Mouse (Mus musculus): ENCODE measurements around the gene Arap2. TPM values are rescaled to one million over a fixed set of nuclear protein-coding genes. Genes with fewer than 3 reads are reported as not detected.
"Not testable (repeated sequence)": the region's sequence is repeated elsewhere in the genome, so short reads cannot be mapped to it uniquely, and the experiment has no call there.

Gene Arap2
- total RNA-seq, 1 experiment from 2014 or later = 69.9 TPM

GRCm38 (mm10) chr5:62751692-62752091 is 14.3 kb downstream of the Arap2 start:
- no peak for ATAC-seq (ENCODE audit: extremely low read depth, insufficient number of reproducible peaks, low FRiP score, poor library complexity, severe bottlenecking)

- no peak for ATAC-seq (ENCODE audit: extremely low read depth, insufficient number of reproducible peaks, low FRiP score, poor library complexity, severe bottlenecking)
Observed at GRCm38 (mm10) chr5:62748168-62748567, 17.8 kb downstream of the Arap2 start.

DNA sequence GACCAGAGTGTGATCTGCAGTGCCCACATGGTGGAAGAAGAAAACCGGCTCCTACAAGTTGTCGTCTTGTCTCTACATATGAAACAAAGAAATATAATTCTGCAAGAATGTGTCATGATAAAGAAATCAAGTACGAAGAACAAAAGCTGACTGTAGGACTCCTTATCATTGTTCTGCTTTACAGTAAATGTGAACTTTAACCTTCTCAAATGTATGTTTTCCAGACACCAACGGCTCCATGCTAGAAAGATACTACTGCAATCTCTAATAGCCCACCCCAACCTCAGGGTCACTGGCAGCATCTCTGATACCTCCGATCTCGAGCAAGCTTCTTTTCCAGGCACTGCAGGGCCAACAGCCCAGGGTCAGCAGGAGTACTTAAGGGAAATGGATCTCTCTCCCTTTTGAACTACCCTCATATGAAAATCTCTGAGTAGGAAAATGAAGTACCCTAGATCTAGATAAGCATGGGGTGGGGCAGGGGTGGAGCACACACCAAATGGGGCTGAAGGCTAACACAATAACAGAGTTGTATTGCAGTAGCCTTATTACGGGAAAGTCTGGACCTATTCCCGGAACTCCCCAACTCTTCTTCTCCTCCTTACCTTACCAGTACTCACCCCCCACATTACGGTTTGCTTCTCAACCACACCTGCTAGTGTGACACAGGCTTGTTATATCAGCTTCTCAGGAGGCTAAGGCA is 22.6 kb downstream of the Arap2 start:
- ATAC-seq (ENCODE audit: extremely low read depth, insufficient number of reproducible peaks, low FRiP score, poor library complexity, severe bottlenecking) = no peak

GRCm38 (mm10) chr5:62739451-62740415 is 26.2 kb downstream of the Arap2 start:
- no peak for ATAC-seq (ENCODE audit: extremely low read depth, insufficient number of reproducible peaks, low FRiP score, poor library complexity, severe bottlenecking)

DNA sequence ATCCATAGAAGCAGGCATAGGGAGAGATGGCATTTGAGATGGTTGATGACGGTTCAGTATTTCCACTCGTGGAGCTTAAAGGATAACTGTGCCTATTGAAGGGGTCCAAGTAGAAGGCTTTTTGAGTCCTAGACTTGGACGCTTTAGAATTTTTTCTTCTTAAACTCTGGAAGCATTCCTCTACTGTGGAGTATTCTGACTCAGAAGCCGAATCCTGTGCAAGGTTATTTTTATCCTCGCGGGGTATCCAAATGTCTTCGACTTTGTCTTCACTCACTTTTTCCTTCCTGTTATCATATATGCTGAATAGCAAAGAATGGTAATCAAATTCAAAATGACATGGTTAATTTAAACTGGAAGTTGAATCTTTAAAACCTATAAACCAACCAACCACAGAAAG is 35.4 kb downstream of the Arap2 start:
- not testable (repeated sequence) for ATAC-seq (ENCODE audit: extremely low read depth, insufficient number of reproducible peaks, low FRiP score, poor library complexity, severe bottlenecking)

- no peak for ATAC-seq (ENCODE audit: extremely low read depth, insufficient number of reproducible peaks, low FRiP score, poor library complexity, severe bottlenecking)
Observed at GRCm38 (mm10) chr5:62725551-62725950, 40.4 kb downstream of the Arap2 start.

- no peak for ATAC-seq (ENCODE audit: extremely low read depth, insufficient number of reproducible peaks, low FRiP score, poor library complexity, severe bottlenecking)
Observed at GRCm38 (mm10) chr5:62723261-62724105, 42.5 kb downstream of the Arap2 start.

- ATAC-seq (ENCODE audit: extremely low read depth, insufficient number of reproducible peaks, low FRiP score, poor library complexity, severe bottlenecking) = no peak
Observed at GRCm38 (mm10) chr5:62716468-62716867, 49.5 kb downstream of the Arap2 start.

DNA sequence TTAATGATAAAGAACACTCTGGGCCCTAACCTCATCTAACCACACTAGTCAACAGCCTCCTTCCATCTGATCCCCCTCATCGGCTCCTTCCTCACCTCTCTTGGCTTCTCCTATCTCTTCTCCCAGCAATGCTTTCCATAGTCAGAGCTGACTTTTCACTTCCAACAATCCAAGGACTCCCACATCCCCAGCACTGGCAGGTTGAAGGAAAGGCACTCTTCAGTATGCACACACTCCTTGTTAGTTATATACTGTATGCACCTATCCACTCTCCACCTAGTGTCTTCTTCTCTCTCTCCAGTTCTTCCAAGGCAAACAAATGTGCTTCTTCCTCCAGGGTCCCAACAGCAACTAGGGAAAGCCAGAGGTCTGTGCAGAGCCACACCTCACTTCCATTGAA is 50.0 kb downstream of the Arap2 start:
- no peak for ATAC-seq (ENCODE audit: extremely low read depth, insufficient number of reproducible peaks, low FRiP score, poor library complexity, severe bottlenecking)

- peak; percentile 36; the same call in 1 of the 2 replicates for ATAC-seq (ENCODE audit: extremely low read depth, insufficient number of reproducible peaks, low FRiP score, poor library complexity, severe bottlenecking)
Observed at GRCm38 (mm10) chr5:62715436-62715835, 50.5 kb downstream of the Arap2 start.

- no peak for ATAC-seq (ENCODE audit: extremely low read depth, insufficient number of reproducible peaks, low FRiP score, poor library complexity, severe bottlenecking)
Observed at GRCm38 (mm10) chr5:62710955-62711354, 55.0 kb downstream of the Arap2 start.

GRCm38 (mm10) chr5:62706900-62707299 is 59.1 kb downstream of the Arap2 start:
- ATAC-seq (ENCODE audit: extremely low read depth, insufficient number of reproducible peaks, low FRiP score, poor library complexity, severe bottlenecking) = no peak

DNA sequence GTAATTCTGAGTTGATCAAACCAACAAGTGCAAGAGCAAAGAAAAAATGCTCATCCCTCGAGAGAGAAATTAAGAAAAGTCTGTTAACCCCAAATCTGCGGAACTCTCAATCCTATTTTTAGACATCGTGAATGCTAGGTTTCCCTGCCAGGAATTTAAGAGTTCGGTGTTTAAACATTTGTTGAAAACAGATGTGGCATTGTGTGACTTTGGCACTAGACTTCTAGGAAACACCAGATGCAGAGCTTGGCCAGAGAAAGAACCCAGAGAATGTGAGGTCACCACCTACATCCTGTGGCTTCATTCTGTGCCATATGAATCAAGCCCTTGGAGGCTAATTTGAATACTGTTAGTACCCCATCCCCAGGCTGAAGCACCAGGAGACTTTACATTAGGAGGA is 76.0 kb downstream of the Arap2 start:
- no peak for ATAC-seq (ENCODE audit: extremely low read depth, insufficient number of reproducible peaks, low FRiP score, poor library complexity, severe bottlenecking)

DNA sequence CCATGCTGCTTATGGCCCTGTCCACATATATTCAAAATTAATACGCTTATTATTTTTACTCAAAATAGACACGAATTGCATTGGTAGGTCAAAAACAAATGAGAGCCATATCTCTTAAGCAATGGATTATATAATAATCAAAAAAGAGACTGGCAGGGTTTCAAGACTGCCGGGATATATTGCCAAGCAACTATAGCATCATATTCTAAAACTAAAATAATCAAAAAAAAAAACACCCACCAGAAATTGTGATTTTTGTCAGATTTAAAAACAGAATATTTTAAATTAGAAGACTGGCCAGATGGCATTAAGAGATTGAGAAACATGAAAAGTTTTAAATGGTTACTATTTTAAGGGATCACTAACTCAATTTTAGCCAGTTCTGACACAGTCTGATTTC is 82.2 kb downstream of the Arap2 start:
- ATAC-seq (ENCODE audit: extremely low read depth, insufficient number of reproducible peaks, low FRiP score, poor library complexity, severe bottlenecking) = no peak

GRCm38 (mm10) chr5:62683207-62683606 is 82.8 kb downstream of the Arap2 start:
- ATAC-seq (ENCODE audit: extremely low read depth, insufficient number of reproducible peaks, low FRiP score, poor library complexity, severe bottlenecking) = no peak

DNA sequence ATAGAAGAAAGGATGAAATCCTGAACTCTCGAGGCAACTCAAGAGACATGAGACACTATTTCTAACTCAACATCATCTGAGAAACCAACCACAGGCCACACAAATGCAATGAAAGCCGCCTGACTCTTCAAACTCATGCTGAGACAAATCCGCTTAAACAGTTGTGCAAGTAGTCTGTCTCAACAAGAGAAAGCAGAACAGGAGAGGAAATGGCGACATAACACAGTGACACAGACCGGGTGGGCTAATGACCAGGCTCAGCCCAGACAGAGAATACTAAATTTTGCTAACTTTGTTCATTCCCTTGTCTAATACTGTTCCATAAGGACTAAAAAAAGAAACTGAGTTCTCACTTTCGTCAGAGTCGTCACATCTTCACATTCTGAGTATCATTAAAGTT is 88.6 kb downstream of the Arap2 start:
- ATAC-seq (ENCODE audit: extremely low read depth, insufficient number of reproducible peaks, low FRiP score, poor library complexity, severe bottlenecking) = peak; percentile 96

- ATAC-seq (ENCODE audit: extremely low read depth, insufficient number of reproducible peaks, low FRiP score, poor library complexity, severe bottlenecking) = no peak
Observed at GRCm38 (mm10) chr5:62672736-62673436, 93.1 kb downstream of the Arap2 start.

DNA sequence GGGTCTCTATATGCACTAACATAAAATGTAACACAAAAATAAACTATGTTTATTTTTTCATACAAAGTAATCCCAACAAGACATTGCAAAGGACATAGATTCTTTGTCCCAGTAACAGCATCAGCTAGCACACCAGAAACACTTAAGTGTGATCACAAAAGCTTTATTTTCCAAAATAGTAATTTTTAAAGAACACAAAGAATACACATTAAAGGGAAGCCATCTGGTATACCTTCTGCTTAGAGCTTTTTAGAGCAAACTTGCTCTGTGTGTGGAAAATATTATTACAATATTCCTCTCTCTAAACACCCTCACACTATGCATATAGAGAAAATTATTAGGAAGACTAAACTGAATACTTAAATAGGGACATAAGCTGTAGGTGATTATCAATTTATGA is 100.6 kb downstream of the Arap2 start:
- no peak for ATAC-seq (ENCODE audit: extremely low read depth, insufficient number of reproducible peaks, low FRiP score, poor library complexity, severe bottlenecking)

DNA sequence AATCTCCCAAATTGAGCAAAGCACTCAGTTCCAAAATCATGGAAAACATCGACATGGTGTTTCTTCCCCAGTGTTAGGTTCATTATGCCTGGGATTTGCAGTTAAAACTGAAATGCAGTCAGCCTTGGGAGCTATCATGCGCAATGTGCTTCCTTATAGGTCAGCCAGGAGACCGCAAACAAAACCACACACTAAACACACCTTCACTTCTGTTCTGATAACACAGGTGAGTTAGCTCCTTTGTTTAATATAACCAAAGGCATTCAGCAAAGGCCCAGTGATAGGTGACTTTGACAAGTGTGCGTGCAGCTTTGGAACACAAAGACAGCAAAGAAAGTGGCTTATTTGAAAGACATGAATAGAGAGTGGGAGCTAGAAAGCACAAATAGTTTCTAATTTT is 101.1 kb downstream of the Arap2 start:
- no peak for ATAC-seq (ENCODE audit: extremely low read depth, insufficient number of reproducible peaks, low FRiP score, poor library complexity, severe bottlenecking)

Measured in neutrophil, adult 5-6 weeks (primary cell).